Mouse (Mus musculus) limb, embryonic 11.5 days (tissue): ENCODE results near the gene Bpifa3. TPM values are rescaled to one million over a fixed set of nuclear protein-coding genes. Genes with fewer than 3 reads are reported as not detected.
"Not testable (repeated sequence)": the region's sequence is repeated elsewhere in the genome, so short reads cannot be mapped to it uniquely, and the experiment has no call there.

Source experiments
- ATAC-seq: fragments of 200-750 bp; cut with Nextera tagmentation; 2 replicates; pipeline ENCODE4 v1.8.0; 2017; ENCODE audit warnings: low read depth; ENCODE audit not compliant: insufficient number of reproducible peaks, low FRiP score, low TSS enrichment
- DNase-seq: peaks from one replicate; pipeline ENCODE4 v3.0.0-alpha.2; 2015; ENCODE audit warnings: low spot score
- H3K27ac ChIP-seq: fragments of 300-500 bp; sonication (generic); replicated peaks from 2 replicates; pipeline ENCODE4 v1.5.1; 2014; ENCODE audit warnings: low read depth, mild to moderate bottlenecking, low read length
- H3K27me3 ChIP-seq: fragments of 300-500 bp; sonication (generic); 2 replicates; pipeline ENCODE4 v1.6.1; 2014; ENCODE audit warnings: mild to moderate bottlenecking, low read length, mixed read lengths; ENCODE audit not compliant: control insufficient read depth, insufficient read depth
- H3K36me3 ChIP-seq: fragments of 300-500 bp; sonication (generic); 2 replicates; pipeline ENCODE4 v1.6.1; 2014; ENCODE audit warnings: mild to moderate bottlenecking, low read length, moderate library complexity, mixed read lengths; ENCODE audit not compliant: control insufficient read depth, insufficient read depth
- H3K4me1 ChIP-seq: fragments of 300-500 bp; sonication (generic); 2 replicates; pipeline ENCODE4 v1.6.1; 2014; ENCODE audit warnings: low read length, mixed read lengths; ENCODE audit not compliant: control insufficient read depth, insufficient read depth
- H3K4me2 ChIP-seq: fragments of 300-500 bp; sonication (generic); 2 replicates; pipeline ENCODE4 v1.6.1; 2014; ENCODE audit warnings: low read depth, mild to moderate bottlenecking, moderate library complexity; ENCODE audit not compliant: severe bottlenecking
- H3K4me3 ChIP-seq: fragments of 300-500 bp; sonication (generic); 2 replicates; pipeline ENCODE4 v1.5.1; 2014; ENCODE audit warnings: low read depth, low read length
- H3K9ac ChIP-seq: fragments of 300-500 bp; sonication (generic); 2 replicates; pipeline ENCODE4 v1.6.1; 2014; ENCODE audit warnings: mild to moderate bottlenecking, low read length
- H3K9me3 ChIP-seq: fragments of 300-500 bp; sonication (generic); 2 replicates; pipeline ENCODE4 v1.6.1; 2016; ENCODE audit warnings: low read length; ENCODE audit not compliant: control insufficient read depth
- WGBS: fragments of 180-500 bp; shearing (Covaris S2); extraction: QIAGEN DNeasy Blood & Tissue Kit; methylation state at CpG from one replicate; pipeline ENCODE4 v1.1.7; 2014; 5-methylcytosine and 5-hydroxymethylcytosine counted together
- polyA plus RNA-seq: library from polyadenylated mRNA; unstranded; fragments of >200 nt; fragmentation: Nextera tagmentation; extraction: Ambion mirVana; gene quantifications from 2 replicates; pipeline ENCODE4 v1.2.1, GENCODE M21; 2014

Bpifa3 gene
- polyA plus RNA-seq, 1 experiment from 2014 or later: not detected

GRCm38 (mm10) chr2:154169172-154169571, 39.0 kb downstream of the Bpifa3 start:
- WGBS: 77% methylated on average over 3 of the region's 3 CpGs
- no peaks in the 10 kb centered on the region for H3K4me1 ChIP-seq
- ATAC-seq (no peak), DNase-seq (no peak)
- no peak overlapping the region for H3K27ac ChIP-seq
- H3K4me3 ChIP-seq: no peak overlapping the region
- H3K4me2 ChIP-seq: no peak overlapping the region
- no peak overlapping the region for H3K9ac ChIP-seq
- H3K27me3 ChIP-seq: no peaks in the 10 kb centered on the region
- no peaks in the 10 kb centered on the region for H3K36me3 ChIP-seq
- H3K9me3 ChIP-seq: no peaks in the 10 kb centered on the region

GRCm38 (mm10) chr2:154171621-154172020, 41.5 kb downstream of the Bpifa3 start:
- no peak for ATAC-seq
- 74% methylated on average over 6 of the region's 6 CpGs for WGBS
- no peak for DNase-seq

GRCm38 (mm10) chr2:154173313-154173712, 43.2 kb downstream of the Bpifa3 start:
- Histone ChIP-seq H3K9ac (no peak overlapping the region), H3K27me3 (no peaks in the 10 kb centered on the region), H3K4me3 (no peak overlapping the region), H3K4me1 (no peaks in the 10 kb centered on the region), H3K4me2 (no peak overlapping the region), H3K36me3 (no peaks in the 10 kb centered on the region), H3K9me3 (no peaks in the 10 kb centered on the region), H3K27ac (no peak overlapping the region)
- WGBS: 69% methylated on average over 1 of the region's 1 CpGs
- ATAC-seq (no peak), DNase-seq (peak; percentile 45)

More at GRCm38 (mm10) chr2:154171621-154172020, 41.5 kb downstream of the Bpifa3 start:
- Histone ChIP-seq H3K36me3 (no peaks in the 10 kb centered on the region), H3K27ac (no peak overlapping the region), H3K9me3 (no peaks in the 10 kb centered on the region), H3K4me2 (no peak overlapping the region), H3K4me3 (no peak overlapping the region), H3K9ac (no peak overlapping the region), H3K27me3 (no peaks in the 10 kb centered on the region), H3K4me1 (no peaks in the 10 kb centered on the region)

GRCm38 (mm10) chr2:154181900-154182299, 51.8 kb downstream of the Bpifa3 start:
- not testable (repeated sequence) for H3K27ac ChIP-seq, H3K4me3 ChIP-seq, H3K9me3 ChIP-seq, H3K4me1 ChIP-seq, DNase-seq, H3K27me3 ChIP-seq, H3K9ac ChIP-seq, H3K4me2 ChIP-seq, H3K36me3 ChIP-seq, ATAC-seq
- WGBS: 84% methylated on average over 7 of the region's 7 CpGs

GRCm38 (mm10) chr2:154183061-154183460, 52.9 kb downstream of the Bpifa3 start:
- not testable (repeated sequence) for H3K4me2 ChIP-seq, H3K27ac ChIP-seq, H3K9me3 ChIP-seq, H3K36me3 ChIP-seq, H3K4me1 ChIP-seq, ATAC-seq, H3K9ac ChIP-seq, H3K4me3 ChIP-seq, DNase-seq, H3K27me3 ChIP-seq
- 80% methylated on average over 4 of the region's 4 CpGs for WGBS

GRCm38 (mm10) chr2:154185319-154185718, 55.2 kb downstream of the Bpifa3 start:
- Histone ChIP-seq H3K4me1 (no peaks in the 10 kb centered on the region), H3K4me3 (no peak overlapping the region), H3K27ac (no peak overlapping the region), H3K9me3 (no peaks in the 10 kb centered on the region), H3K27me3 (no peaks in the 10 kb centered on the region), H3K36me3 (no peaks in the 10 kb centered on the region), H3K9ac (no peak overlapping the region), H3K4me2 (no peak overlapping the region)
- DNase-seq (no peak), ATAC-seq (no peak)
- 90% methylated on average over 6 of the region's 6 CpGs for WGBS

- DNase-seq: no peak
- Histone ChIP-seq H3K4me2 (no peak overlapping the region), H3K4me1 (no peaks in the 10 kb centered on the region), H3K9ac (no peak overlapping the region), H3K27ac (no peak overlapping the region), H3K9me3 (no peaks in the 10 kb centered on the region), H3K36me3 (no peaks in the 10 kb centered on the region), H3K27me3 (no peaks in the 10 kb centered on the region), H3K4me3 (no peak overlapping the region)
- ATAC-seq: no peak
- WGBS: 87% methylated on average over 3 of the region's 3 CpGs
Measured at GRCm38 (mm10) chr2:154185748-154186147, 55.6 kb downstream of the Bpifa3 start.

GRCm38 (mm10) chr2:154187468-154187867, 57.3 kb downstream of the Bpifa3 start:
- H3K4me3 ChIP-seq: no peak overlapping the region
- H3K27me3 ChIP-seq: no peaks in the 10 kb centered on the region
- no peak for DNase-seq
- no peaks in the 10 kb centered on the region for H3K36me3 ChIP-seq
- H3K4me2 ChIP-seq: no peak overlapping the region
- no peak overlapping the region for H3K27ac ChIP-seq
- no peaks in the 10 kb centered on the region for H3K4me1 ChIP-seq
- ATAC-seq: no peak
- H3K9me3 ChIP-seq: no peaks in the 10 kb centered on the region
- WGBS: 38% methylated on average over 5 of the region's 5 CpGs
- H3K9ac ChIP-seq: no peak overlapping the region
